Comparison of ENCODE assay signal across 9 mouse cellular contexts in the genomic region with DNA sequence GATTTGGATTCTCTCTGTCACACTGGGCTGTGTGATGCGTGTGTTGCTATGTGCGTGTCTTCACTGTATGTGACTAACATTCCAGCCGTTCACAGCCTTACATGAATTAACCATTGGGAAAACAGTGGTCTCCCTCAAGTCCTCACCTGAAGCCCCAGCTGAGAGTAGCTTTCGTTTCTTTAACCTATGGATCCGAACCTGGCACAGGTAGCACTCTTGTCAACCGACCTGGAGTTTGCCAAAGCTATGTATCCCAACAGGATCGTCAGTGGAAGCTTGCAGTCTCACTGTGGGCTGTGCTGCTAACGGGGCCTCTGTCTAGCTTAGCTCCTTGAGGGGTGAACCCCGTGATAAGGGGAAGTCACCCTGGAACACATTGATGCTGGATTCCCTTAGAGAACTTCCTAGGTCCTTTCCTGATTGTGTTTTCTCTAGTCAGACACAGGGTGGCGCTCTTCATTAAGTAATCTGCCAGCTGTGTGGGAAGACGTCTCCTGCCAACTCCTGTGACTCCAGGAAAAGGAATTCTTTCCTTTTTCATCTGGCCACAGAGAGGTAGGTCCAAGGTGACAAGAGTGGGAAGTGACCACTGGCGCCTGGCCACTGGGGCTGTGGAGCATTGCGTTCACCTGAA. TPM values are rescaled to one million over a fixed set of nuclear protein-coding genes. Genes with fewer than 3 reads are reported as not detected.
DNase-seq lines count a peak whose midpoint lies in the region; ATAC-seq and TF ChIP-seq lines count a peak whose summit lies in the region.
"Had no signal": no experiment of that assay in that cellular context is flagged by ENCODE, and none has a peak within 500 bp of the region (broad histone marks: within the 10 kb centered on the region; RNA-seq: fewer than 3 reads in every experiment).

No protein-coding gene starts in this region.

- H3K36me3 ChIP-seq in embryonic facial prominence, embryonic 14.5 days (ENCODE audit: control insufficient read depth, insufficient read depth, low read length), result peaks cover 24% of the 10 kb centered on the region; the same call in 1 of the 2 replicates
- H3K36me3 ChIP-seq in heart, embryonic 12.5 days, result peaks cover 20% of the 10 kb centered on the region
- peaks cover 16% of the 10 kb centered on the region for H3K36me3 ChIP-seq in kidney, embryonic 16.5 days (ENCODE audit: insufficient read depth, low read length)
- peaks cover 4% of the 10 kb centered on the region; the same call in 1 of the 2 replicates for H3K36me3 ChIP-seq in lung, embryonic 14.5 days (ENCODE audit: insufficient read depth)

- H3K4me2 ChIP-seq in embryonic facial prominence, embryonic 14.5 days (ENCODE audit: low read depth, low read length), result 0 out of 2 replicates have a peak overlapping the region, but pooled peaks have one; percentile 25
- 0 out of 2 replicates have a peak overlapping the region, but pooled peaks have one; percentile 3 for H3K4me2 ChIP-seq in heart, embryonic 12.5 days
- H3K4me2 ChIP-seq in kidney, embryonic 16.5 days (replicated peaks; ENCODE audit: low read depth, low read length), result peak overlapping the region; percentile 38
- no peak overlapping the region for H3K4me2 ChIP-seq in lung, embryonic 14.5 days

- H3K27me3 ChIP-seq in embryonic facial prominence, embryonic 14.5 days (replicated peaks; ENCODE audit: control insufficient read depth, insufficient read depth, low read length), result no peaks in the 10 kb centered on the region
- H3K27me3 ChIP-seq in heart, embryonic 12.5 days (replicated peaks), result peaks cover 24% of the 10 kb centered on the region
- H3K27me3 ChIP-seq in kidney, embryonic 16.5 days (ENCODE audit: insufficient read depth, low read length), result no peaks in the 10 kb centered on the region
- no peaks in the 10 kb centered on the region for H3K27me3 ChIP-seq in lung, embryonic 14.5 days (ENCODE audit: insufficient read depth, low read length)

- WGBS in embryonic facial prominence, embryonic 14.5 days, result 41% methylated on average over 13 of the region's 13 CpGs
- WGBS in heart, embryonic 12.5 days, result 42% methylated on average over 13 of the region's 13 CpGs
- 39% methylated on average over 13 of the region's 13 CpGs for WGBS in kidney, embryonic 16.5 days
- 40% methylated on average over 13 of the region's 13 CpGs for WGBS in lung, embryonic 14.5 days

- 0 out of 2 replicates have a peak, but pooled peaks cover 4% of the 10 kb centered on the region for H3K4me1 ChIP-seq in embryonic facial prominence, embryonic 14.5 days (ENCODE audit: control insufficient read depth, insufficient read depth, low read length)
- H3K4me1 ChIP-seq in heart, embryonic 12.5 days (replicated peaks), result peaks cover 31% of the 10 kb centered on the region
- peaks cover 10% of the 10 kb centered on the region for H3K4me1 ChIP-seq in kidney, embryonic 16.5 days (ENCODE audit: insufficient read depth, low read length)
- no peaks in the 10 kb centered on the region for H3K4me1 ChIP-seq in lung, embryonic 14.5 days (ENCODE audit: insufficient read depth)

- H3K27ac ChIP-seq in embryonic facial prominence, embryonic 14.5 days (replicated peaks; ENCODE audit: low read depth, low read length), result no peak overlapping the region
- H3K27ac ChIP-seq in heart, embryonic 12.5 days (ENCODE audit: poor library complexity, severe bottlenecking), result no peak overlapping the region
- no peak overlapping the region for H3K27ac ChIP-seq in kidney, embryonic 16.5 days (ENCODE audit: low read length)
- no peak overlapping the region for H3K27ac ChIP-seq in lung, embryonic 14.5 days (ENCODE audit: low read depth)
- H3K27ac ChIP-seq: macrophage had no signal

- H3K9me3 ChIP-seq in embryonic facial prominence, embryonic 14.5 days (ENCODE audit: control insufficient read depth, low read length), result no peaks in the 10 kb centered on the region
- no peaks in the 10 kb centered on the region for H3K9me3 ChIP-seq in heart, embryonic 12.5 days (replicated peaks)
- no peaks in the 10 kb centered on the region for H3K9me3 ChIP-seq in kidney, embryonic 16.5 days (ENCODE audit: low read length)
- H3K9me3 ChIP-seq in lung, embryonic 14.5 days (ENCODE audit: low read depth, low read length), result no peaks in the 10 kb centered on the region

- DNase-seq in ES-CJ7 (ENCODE audit: low read depth, low spot score), result peak; percentile 74
- DNase-seq in adrenal gland, postnatal 25 days, result peak; percentile 37
- DNase-seq in embryonic facial prominence, embryonic 14.5 days (ENCODE audit: low spot score), result peak; percentile 82
- peak; percentile 86 for DNase-seq in lung, embryonic 14.5 days
- peak; percentile 66 for DNase-seq in ovary, postnatal 14 days (ENCODE audit: low spot score)
- DNase-seq in thymus, postnatal 10 days (ENCODE audit: low spot score in 2 of 2), result no peak

- no peak overlapping the region for H3K9ac ChIP-seq in embryonic facial prominence, embryonic 14.5 days (ENCODE audit: low read depth, low read length)
- no peak overlapping the region for H3K9ac ChIP-seq in heart, embryonic 12.5 days
- 0 out of 2 replicates have a peak overlapping the region, but pooled peaks have one; percentile 28 for H3K9ac ChIP-seq in kidney, embryonic 16.5 days (replicated peaks; ENCODE audit: low read length)
- H3K9ac ChIP-seq in lung, embryonic 14.5 days, result no peak overlapping the region

- peak; percentile 58 for ATAC-seq in embryonic facial prominence, embryonic 14.5 days (ENCODE audit: low read depth)
- peak; percentile 51; the same call in 1 of the 2 replicates for ATAC-seq in heart, embryonic 12.5 days (ENCODE audit: insufficient number of reproducible peaks, low FRiP score)
- ATAC-seq in kidney, embryonic 16.5 days (ENCODE audit: low FRiP score, low TSS enrichment), result peak; percentile 84
- ATAC-seq in lung, embryonic 14.5 days (ENCODE audit: insufficient read depth), result peak; percentile 74

- no peak overlapping the region for H3K4me3 ChIP-seq in embryonic facial prominence, embryonic 14.5 days (ENCODE audit: low read depth, low read length)
- H3K4me3 ChIP-seq in heart, embryonic 12.5 days, result no peak overlapping the region
- peak overlapping the region; percentile 3; the same call in 1 of the 2 replicates for H3K4me3 ChIP-seq in kidney, embryonic 16.5 days (ENCODE audit: low read length)
- H3K4me3 ChIP-seq in lung, embryonic 14.5 days (ENCODE audit: low read depth, low read length), result no peak overlapping the region

- peak; percentile 79 for TF ChIP-seq CTCF in lung, embryonic 14.5 days (IDR thresholded peaks at IDR 0.05; ENCODE audit: low read depth)

RNA-seq across cellular contexts. Expression of a gene that starts 24.2 kb away (rescaled TPM):
- 7.7 and 9.5 TPM in 2 replicates for total RNA-seq in adrenal gland, postnatal 25 days (2021)
- 2.4 and 2.8 TPM in 2 replicates for polyA plus RNA-seq in embryonic facial prominence, embryonic 14.5 days (2014; fragmentation: Nextera tagmentation; extraction: Ambion mirVana)
- 2.4 TPM in 2 replicates for polyA plus RNA-seq in heart, embryonic 12.5 days (2016; fragmentation: Nextera tagmentation; extraction: Ambion mirVana)
- 2.8 and 3.0 TPM in 2 replicates for polyA plus RNA-seq in kidney, embryonic 16.5 days (2015; fragmentation: Nextera tagmentation; extraction: Ambion mirVana)
- polyA plus RNA-seq in lung, embryonic 14.5 days (2014; fragmentation: Nextera tagmentation; extraction: Ambion mirVana), result 1.9 and 3.4 TPM in 2 replicates

RNA-seq across cellular contexts. Expression of a gene that starts 24.2 kb away (rescaled TPM):
- total RNA-seq in adrenal gland, postnatal 25 days (2021), result 0.85 and 2.8 TPM in 2 replicates
- polyA plus RNA-seq in embryonic facial prominence, embryonic 14.5 days (2014; fragmentation: Nextera tagmentation; extraction: Ambion mirVana), result not detected in 2 replicates
- 0.61 TPM in 1 of 2 replicates, not detected in the other for polyA plus RNA-seq in heart, embryonic 12.5 days (2016; fragmentation: Nextera tagmentation; extraction: Ambion mirVana)
- 0.42 TPM in 1 of 2 replicates, not detected in the other for polyA plus RNA-seq in kidney, embryonic 16.5 days (2015; fragmentation: Nextera tagmentation; extraction: Ambion mirVana)
- 0.69 TPM in 1 of 2 replicates, not detected in the other for polyA plus RNA-seq in lung, embryonic 14.5 days (2014; fragmentation: Nextera tagmentation; extraction: Ambion mirVana)
- polyA plus RNA-seq: macrophage had no signal

RNA-seq across cellular contexts. Expression of a gene that starts 24.5 kb away (rescaled TPM):
- total RNA-seq in adrenal gland, postnatal 25 days (2021), result 68.0 and 75.4 TPM in 2 replicates
- 49.7 and 54.8 TPM in 2 replicates for polyA plus RNA-seq in embryonic facial prominence, embryonic 14.5 days (2014; fragmentation: Nextera tagmentation; extraction: Ambion mirVana)
- polyA plus RNA-seq in heart, embryonic 12.5 days (2016; fragmentation: Nextera tagmentation; extraction: Ambion mirVana), result 61.2 and 62.7 TPM in 2 replicates
- 79.6 and 93.2 TPM in 2 replicates for polyA plus RNA-seq in kidney, embryonic 16.5 days (2015; fragmentation: Nextera tagmentation; extraction: Ambion mirVana)
- 70.4 and 78.9 TPM in 2 replicates for polyA plus RNA-seq in lung, embryonic 14.5 days (2014; fragmentation: Nextera tagmentation; extraction: Ambion mirVana)

RNA-seq across cellular contexts. Expression of a gene that starts 55.5 kb away (rescaled TPM):
- total RNA-seq in adrenal gland, postnatal 25 days (2021), result 1.8 and 6.3 TPM in 2 replicates
- 2.7 and 4.4 TPM in 2 replicates for polyA plus RNA-seq in embryonic facial prominence, embryonic 14.5 days (2014; fragmentation: Nextera tagmentation; extraction: Ambion mirVana)
- polyA plus RNA-seq in heart, embryonic 12.5 days (2016; fragmentation: Nextera tagmentation; extraction: Ambion mirVana), result 5.2 and 5.4 TPM in 2 replicates
- 8.7 and 9.1 TPM in 2 replicates for polyA plus RNA-seq in kidney, embryonic 16.5 days (2015; fragmentation: Nextera tagmentation; extraction: Ambion mirVana)
- 3.6 and 3.7 TPM in 2 replicates for polyA plus RNA-seq in lung, embryonic 14.5 days (2014; fragmentation: Nextera tagmentation; extraction: Ambion mirVana)

Comparison
In these comparisons a context has a peak if more than half of its experiments do, and no peak if none do; other contexts are left out.
1. DNase-seq: peak in ES-CJ7 (single experiment), adrenal gland, postnatal 25 days (single experiment), embryonic facial prominence, embryonic 14.5 days (single experiment), lung, embryonic 14.5 days (single experiment) and ovary, postnatal 14 days (single experiment); none in thymus, postnatal 10 days (0 of 2).
2. Peak in every context shown above with its lines, with median percentiles within 50 percentile points of each other: ATAC-seq.